Comparison of ENCODE assay signal across 19 mouse cellular contexts in the genomic region with DNA sequence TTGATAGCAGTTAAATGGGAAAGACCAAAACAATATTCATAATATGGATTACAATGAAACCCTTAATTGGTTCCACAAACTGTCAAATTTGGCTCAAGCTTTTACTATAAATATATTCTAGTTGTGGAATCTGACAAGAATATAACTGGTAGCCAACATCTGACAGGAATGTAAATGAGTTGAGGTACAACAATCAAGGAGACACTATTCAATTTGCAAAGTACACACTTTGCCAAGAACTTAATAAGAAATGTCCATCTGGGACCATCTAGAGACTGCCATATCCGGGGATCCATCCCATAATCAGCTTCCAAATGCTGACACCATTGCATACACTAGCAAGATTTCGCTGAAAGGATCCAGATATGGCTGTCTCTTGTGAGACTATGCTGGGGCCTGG.
"Had no signal": no experiment of that assay in that cellular context is flagged by ENCODE, and none has a peak within 500 bp of the region (broad histone marks: within the 10 kb centered on the region; RNA-seq: fewer than 3 reads in every experiment).

No protein-coding gene starts in this region.

- H3K4me2 ChIP-seq: lung, embryonic 14.5 days; midbrain, embryonic 12.5 days; neural tube, embryonic 13.5 days; neural tube, embryonic 15.5 days had no signal

- ATAC-seq: midbrain, embryonic 16.5 days had no signal

- H3K9ac ChIP-seq: lung, embryonic 14.5 days; midbrain, embryonic 12.5 days; neural tube, embryonic 13.5 days; neural tube, embryonic 15.5 days had no signal

- H3K27me3 ChIP-seq: midbrain, embryonic 12.5 days; neural tube, embryonic 13.5 days; neural tube, embryonic 15.5 days had no signal

- DNase-seq: lung, adult 18-20 months; lung, embryonic 14.5 days; lung, postnatal 10 days; lung, postnatal 4 days; midbrain, embryonic 14.5 days; retina, postnatal 1 day; right cerebral cortex, adult 18-20 months; right cerebral cortex, postnatal 25 days; right cerebral cortex, postnatal 4 days; spleen, adult 18-20 months; thymus, adult 18-20 months; thymus, postnatal 14 days; thymus, postnatal 36 days had no signal

- H3K9me3 ChIP-seq: midbrain, embryonic 10.5 days; midbrain, embryonic 12.5 days; neural tube, embryonic 13.5 days; neural tube, embryonic 15.5 days had no signal

- H3K4me1 ChIP-seq: midbrain, embryonic 10.5 days; midbrain, embryonic 12.5 days; neural tube, embryonic 13.5 days; neural tube, embryonic 15.5 days had no signal

- H3K27ac ChIP-seq: midbrain, embryonic 10.5 days; midbrain, embryonic 12.5 days; neural tube, embryonic 13.5 days; neural tube, embryonic 15.5 days had no signal

- H3K4me3 ChIP-seq: midbrain, embryonic 10.5 days; midbrain, embryonic 12.5 days; myocyte; neural tube, embryonic 13.5 days; neural tube, embryonic 15.5 days had no signal

- H3K36me3 ChIP-seq: midbrain, embryonic 10.5 days; midbrain, embryonic 12.5 days; neural tube, embryonic 13.5 days; neural tube, embryonic 15.5 days had no signal
